Mouse (Mus musculus): ENCODE measurements around the gene Dnah6. TPM values are rescaled to one million over a fixed set of nuclear protein-coding genes. Genes with fewer than 3 reads are reported as not detected.

The Dnah6 gene
- polyA plus RNA-seq, 1 experiment from 2014 or later: 0.71 TPM

DNA sequence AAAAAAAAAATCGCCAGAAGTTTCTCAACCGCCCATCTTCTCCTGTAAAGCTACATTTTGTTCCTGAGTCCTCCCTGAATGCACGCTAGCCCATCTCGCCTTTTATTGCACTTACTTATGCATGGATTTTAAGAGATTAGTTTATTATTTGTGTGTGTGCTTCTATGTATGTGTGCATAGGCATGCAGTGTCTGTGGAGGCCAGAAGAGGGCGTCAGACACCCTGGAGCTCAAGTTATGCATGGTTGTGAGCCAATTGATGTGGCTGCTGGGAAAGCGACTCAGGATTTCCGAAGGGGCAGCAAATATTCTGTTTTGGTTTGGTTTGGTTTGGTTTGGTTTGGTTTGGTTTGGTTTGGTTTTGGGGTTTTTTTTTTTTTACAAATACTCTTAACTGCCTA is 78.0 kb downstream of the Dnah6 start:
- Histone ChIP-seq H3K9me3 (ENCODE audit: control insufficient read depth, low read length) (no peaks in the 10 kb centered on the region), H3K9ac (ENCODE audit: low read depth, low read length) (no peak overlapping the region), H3K4me2 (replicated peaks; ENCODE audit: low read depth, low read length) (no peak overlapping the region), H3K4me3 (ENCODE audit: low read depth, low read length) (no peak overlapping the region), H3K27ac (ENCODE audit: low read depth, low read length) (no peak overlapping the region), H3K36me3 (ENCODE audit: control insufficient read depth, insufficient read depth, low read length) (no peaks in the 10 kb centered on the region), H3K4me1 (replicated peaks; ENCODE audit: control insufficient read depth, insufficient read depth, low read length) (no peaks in the 10 kb centered on the region), H3K27me3 (ENCODE audit: control insufficient read depth, insufficient read depth, low read length) (no peaks in the 10 kb centered on the region)
- no peak for DNase-seq (ENCODE audit: low spot score)
- 90% methylated on average over 7 of the region's 7 CpGs for WGBS
- no peak for ATAC-seq (ENCODE audit: low FRiP score)

DNA sequence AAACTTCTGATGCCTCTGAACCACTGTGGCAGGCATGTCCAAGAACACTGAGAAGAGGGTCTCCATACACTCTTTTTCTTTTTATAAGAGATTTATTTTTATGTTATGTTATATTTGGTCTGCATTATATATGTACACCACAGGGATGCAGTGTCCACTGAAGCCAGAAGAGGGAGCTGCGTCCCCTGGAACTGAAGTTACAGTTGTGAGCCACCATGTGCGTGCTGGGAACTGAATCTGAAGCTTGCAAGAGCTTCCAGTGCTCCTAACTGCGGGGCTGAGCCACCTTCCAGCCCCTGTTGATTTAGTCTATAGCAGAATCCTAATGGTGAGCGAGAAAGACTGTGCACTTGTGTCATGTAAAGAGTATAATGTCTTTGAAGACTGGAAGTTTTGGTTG is 78.7 kb downstream of the Dnah6 start:
- H3K4me1 ChIP-seq (replicated peaks; ENCODE audit: control insufficient read depth, insufficient read depth, low read length): no peaks in the 10 kb centered on the region
- 90% methylated on average over 4 of the region's 4 CpGs for WGBS
- H3K9ac ChIP-seq (ENCODE audit: low read depth, low read length): no peak overlapping the region
- no peaks in the 10 kb centered on the region for H3K36me3 ChIP-seq (ENCODE audit: control insufficient read depth, insufficient read depth, low read length)
- DNase-seq (ENCODE audit: low spot score): no peak
- no peaks in the 10 kb centered on the region for H3K27me3 ChIP-seq (ENCODE audit: control insufficient read depth, insufficient read depth, low read length)
- H3K9me3 ChIP-seq (ENCODE audit: control insufficient read depth, low read length): no peaks in the 10 kb centered on the region
- H3K27ac ChIP-seq (ENCODE audit: low read depth, low read length): no peak overlapping the region
- ATAC-seq (ENCODE audit: low FRiP score): no peak
- H3K4me2 ChIP-seq (replicated peaks; ENCODE audit: low read depth, low read length): no peak overlapping the region
- no peak overlapping the region for H3K4me3 ChIP-seq (ENCODE audit: low read depth, low read length)

- no peak for DNase-seq (ENCODE audit: low spot score)
- Histone ChIP-seq H3K27me3 (ENCODE audit: control insufficient read depth, insufficient read depth, low read length) (no peaks in the 10 kb centered on the region), H3K9me3 (ENCODE audit: control insufficient read depth, low read length) (no peaks in the 10 kb centered on the region), H3K4me2 (replicated peaks; ENCODE audit: low read depth, low read length) (no peak overlapping the region), H3K9ac (ENCODE audit: low read depth, low read length) (no peak overlapping the region), H3K36me3 (ENCODE audit: control insufficient read depth, insufficient read depth, low read length) (no peaks in the 10 kb centered on the region), H3K4me3 (ENCODE audit: low read depth, low read length) (no peak overlapping the region), H3K27ac (ENCODE audit: low read depth, low read length) (no peak overlapping the region), H3K4me1 (replicated peaks; ENCODE audit: control insufficient read depth, insufficient read depth, low read length) (no peaks in the 10 kb centered on the region)
- ATAC-seq (ENCODE audit: low FRiP score): no peak
- WGBS: 81% methylated on average over 3 of the region's 3 CpGs
Observed at GRCm38 (mm10) chr6:73140836-73141235, 80.6 kb downstream of the Dnah6 start.

DNA sequence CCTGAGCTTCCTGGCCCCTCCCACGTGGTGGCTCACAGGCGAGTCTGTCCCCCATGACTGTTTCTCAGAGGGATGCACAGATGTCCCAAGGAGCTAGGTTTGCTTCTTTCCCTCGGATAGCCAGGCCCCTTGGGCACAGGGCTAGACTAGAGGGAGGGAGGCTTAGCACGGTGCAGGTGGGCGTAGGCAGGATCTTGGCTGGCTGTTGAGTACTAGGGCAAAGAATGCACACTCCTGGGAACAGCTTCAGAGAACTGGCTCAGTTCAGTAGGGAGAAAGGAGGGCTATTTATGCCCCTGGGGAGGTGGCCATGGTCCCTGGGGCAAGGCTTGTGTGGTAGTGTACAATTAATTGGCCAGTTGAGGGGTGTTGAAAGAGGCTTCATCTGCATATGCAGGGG is 88.7 kb downstream of the Dnah6 start:
- 48% methylated on average over 5 of the region's 5 CpGs for WGBS
- Histone ChIP-seq H3K27ac (ENCODE audit: low read depth, low read length) (no peak overlapping the region), H3K9ac (ENCODE audit: low read depth, low read length) (no peak overlapping the region), H3K27me3 (ENCODE audit: control insufficient read depth, insufficient read depth, low read length) (no peaks in the 10 kb centered on the region), H3K36me3 (ENCODE audit: control insufficient read depth, insufficient read depth, low read length) (no peaks in the 10 kb centered on the region), H3K4me1 (replicated peaks; ENCODE audit: control insufficient read depth, insufficient read depth, low read length) (no peaks in the 10 kb centered on the region), H3K9me3 (ENCODE audit: control insufficient read depth, low read length) (no peaks in the 10 kb centered on the region), H3K4me3 (ENCODE audit: low read depth, low read length) (no peak overlapping the region), H3K4me2 (replicated peaks; ENCODE audit: low read depth, low read length) (no peak overlapping the region)
- DNase-seq (ENCODE audit: low spot score): no peak
- no peak for ATAC-seq (ENCODE audit: low FRiP score)

- DNase-seq (ENCODE audit: low spot score) (no peak), ATAC-seq (ENCODE audit: low FRiP score) (no peak)
- H3K4me2 ChIP-seq (replicated peaks; ENCODE audit: low read depth, low read length): no peak overlapping the region
- no peak overlapping the region for H3K27ac ChIP-seq (ENCODE audit: low read depth, low read length)
- no peaks in the 10 kb centered on the region for H3K36me3 ChIP-seq (ENCODE audit: control insufficient read depth, insufficient read depth, low read length)
- 84% methylated on average over 9 of the region's 9 CpGs for WGBS
- H3K4me1 ChIP-seq (replicated peaks; ENCODE audit: control insufficient read depth, insufficient read depth, low read length): no peaks in the 10 kb centered on the region
- no peaks in the 10 kb centered on the region for H3K27me3 ChIP-seq (ENCODE audit: control insufficient read depth, insufficient read depth, low read length)
- no peak overlapping the region for H3K4me3 ChIP-seq (ENCODE audit: low read depth, low read length)
- H3K9ac ChIP-seq (ENCODE audit: low read depth, low read length): no peak overlapping the region
- no peaks in the 10 kb centered on the region for H3K9me3 ChIP-seq (ENCODE audit: control insufficient read depth, low read length)
Observed at GRCm38 (mm10) chr6:73127594-73127993, 93.9 kb downstream of the Dnah6 start.

- Histone ChIP-seq H3K36me3 (ENCODE audit: control insufficient read depth, insufficient read depth, low read length) (no peaks in the 10 kb centered on the region), H3K4me3 (ENCODE audit: low read depth, low read length) (no peak overlapping the region), H3K27me3 (ENCODE audit: control insufficient read depth, insufficient read depth, low read length) (no peaks in the 10 kb centered on the region), H3K9ac (ENCODE audit: low read depth, low read length) (no peak overlapping the region), H3K9me3 (ENCODE audit: control insufficient read depth, low read length) (no peaks in the 10 kb centered on the region), H3K27ac (ENCODE audit: low read depth, low read length) (no peak overlapping the region), H3K4me2 (replicated peaks; ENCODE audit: low read depth, low read length) (no peak overlapping the region), H3K4me1 (replicated peaks; ENCODE audit: control insufficient read depth, insufficient read depth, low read length) (no peaks in the 10 kb centered on the region)
- DNase-seq (ENCODE audit: low spot score): no peak
- WGBS: 85% methylated on average over 11 of the region's 11 CpGs
- ATAC-seq (ENCODE audit: low FRiP score): no peak
Observed at GRCm38 (mm10) chr6:73120348-73120747, 101.1 kb downstream of the Dnah6 start.

- 72% methylated on average over 2 of the region's 2 CpGs for WGBS
- Histone ChIP-seq H3K27me3 (ENCODE audit: control insufficient read depth, insufficient read depth, low read length) (no peaks in the 10 kb centered on the region), H3K4me3 (ENCODE audit: low read depth, low read length) (no peak overlapping the region), H3K9me3 (ENCODE audit: control insufficient read depth, low read length) (no peaks in the 10 kb centered on the region), H3K4me2 (replicated peaks; ENCODE audit: low read depth, low read length) (no peak overlapping the region), H3K27ac (ENCODE audit: low read depth, low read length) (no peak overlapping the region), H3K4me1 (replicated peaks; ENCODE audit: control insufficient read depth, insufficient read depth, low read length) (no peaks in the 10 kb centered on the region), H3K36me3 (ENCODE audit: control insufficient read depth, insufficient read depth, low read length) (no peaks in the 10 kb centered on the region), H3K9ac (ENCODE audit: low read depth, low read length) (no peak overlapping the region)
- no peak for ATAC-seq (ENCODE audit: low FRiP score)
- no peak for DNase-seq (ENCODE audit: low spot score)
Observed at GRCm38 (mm10) chr6:73113898-73114297, 107.6 kb downstream of the Dnah6 start.

GRCm38 (mm10) chr6:73113365-73113764 is 108.1 kb downstream of the Dnah6 start:
- Histone ChIP-seq H3K4me2 (replicated peaks; ENCODE audit: low read depth, low read length) (no peak overlapping the region), H3K36me3 (ENCODE audit: control insufficient read depth, insufficient read depth, low read length) (no peaks in the 10 kb centered on the region), H3K9ac (ENCODE audit: low read depth, low read length) (no peak overlapping the region), H3K27me3 (ENCODE audit: control insufficient read depth, insufficient read depth, low read length) (no peaks in the 10 kb centered on the region), H3K4me3 (ENCODE audit: low read depth, low read length) (no peak overlapping the region), H3K4me1 (replicated peaks; ENCODE audit: control insufficient read depth, insufficient read depth, low read length) (no peaks in the 10 kb centered on the region), H3K27ac (ENCODE audit: low read depth, low read length) (no peak overlapping the region), H3K9me3 (ENCODE audit: control insufficient read depth, low read length) (no peaks in the 10 kb centered on the region)
- ATAC-seq (ENCODE audit: low FRiP score) (no peak), DNase-seq (ENCODE audit: low spot score) (no peak)
- WGBS: 86% methylated on average over 2 of the region's 2 CpGs

DNA sequence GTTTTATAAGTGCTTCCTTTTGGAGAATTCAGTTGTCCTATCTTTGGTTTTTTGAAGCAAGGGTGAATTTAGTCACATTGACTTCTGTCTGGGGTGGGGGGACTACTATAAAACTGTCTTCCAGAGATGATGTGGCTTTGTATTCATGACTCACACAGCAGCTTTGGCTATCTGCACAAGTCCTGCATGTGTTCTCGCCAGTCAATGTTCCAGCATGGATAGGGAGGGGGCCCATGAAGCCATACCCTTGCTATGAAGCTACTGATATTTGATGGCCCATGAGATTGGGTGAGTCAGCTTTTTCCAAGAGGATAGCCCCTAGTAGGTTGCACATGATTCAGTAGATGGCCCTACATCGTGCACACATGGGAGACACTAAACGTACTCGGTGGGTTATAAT is 128.3 kb downstream of the Dnah6 start:
- Histone ChIP-seq H3K4me2 (replicated peaks; ENCODE audit: low read depth, low read length) (no peak overlapping the region), H3K4me1 (replicated peaks; ENCODE audit: control insufficient read depth, insufficient read depth, low read length) (no peaks in the 10 kb centered on the region), H3K27me3 (ENCODE audit: control insufficient read depth, insufficient read depth, low read length) (no peaks in the 10 kb centered on the region), H3K36me3 (ENCODE audit: control insufficient read depth, insufficient read depth, low read length) (no peaks in the 10 kb centered on the region), H3K9me3 (ENCODE audit: control insufficient read depth, low read length) (no peaks in the 10 kb centered on the region), H3K4me3 (ENCODE audit: low read depth, low read length) (no peak overlapping the region), H3K27ac (ENCODE audit: low read depth, low read length) (no peak overlapping the region), H3K9ac (ENCODE audit: low read depth, low read length) (no peak overlapping the region)
- 90% methylated on average over 4 of the region's 4 CpGs for WGBS
- DNase-seq (ENCODE audit: low spot score) (no peak), ATAC-seq (ENCODE audit: low FRiP score) (no peak)
